Mouse (Mus musculus): ENCODE data around the gene H2-Aa.

DNA sequence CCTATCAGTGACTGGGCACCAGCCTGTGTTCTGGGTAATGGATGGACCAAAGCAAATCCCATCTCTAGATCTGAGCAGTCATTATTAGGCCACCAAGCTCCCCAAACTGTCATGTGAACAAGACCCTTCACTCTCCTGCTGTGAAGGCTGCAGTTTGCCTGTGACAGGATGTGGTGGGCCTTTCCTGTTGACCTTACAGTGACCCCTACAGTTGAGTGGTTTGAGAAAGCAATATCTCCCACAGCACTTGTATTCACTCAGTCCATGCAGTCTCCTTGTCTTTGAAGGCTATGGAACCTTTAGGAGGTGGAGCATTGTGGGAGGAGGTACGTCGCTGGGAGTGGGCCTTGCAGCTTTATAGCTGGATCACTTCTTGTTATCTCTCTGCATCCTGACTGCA, 42.2 kb upstream of the H2-Aa start:
- TF ChIP-seq ZNF384 (IDR thresholded peaks at IDR 0.05; ENCODE audit: low read depth, low read length), result no peak
- TF ChIP-seq TCF12 (IDR thresholded peaks at IDR 0.05; ENCODE audit: low read depth, low read length), result no peak
- no peak for TF ChIP-seq MYC (IDR thresholded peaks at IDR 0.05; ENCODE audit: low read depth, low read length)
- no peak for TF ChIP-seq CTCF (IDR thresholded peaks at IDR 0.05 in 2 of 3, conservative IDR thresholded peaks at IDR 0.05 in 1 of 3; ENCODE audit: control insufficient read depth in 1 of 3, insufficient read depth in 1 of 3, low read depth in 2 of 3, low read length in 3 of 3, poor library complexity in 1 of 3, severe bottlenecking in 1 of 3)
- no peak for TF ChIP-seq E2F4 (IDR thresholded peaks at IDR 0.05; ENCODE audit: borderline replicate concordance, low read depth, low read length)
- TF ChIP-seq EP300 (IDR thresholded peaks at IDR 0.05; ENCODE audit: low read depth in 1 of 2, low read length in 2 of 2), result no peak
- no peak for TF ChIP-seq ETS1 (IDR thresholded peaks at IDR 0.05; ENCODE audit: low read depth, low read length)
- TF ChIP-seq POLR2A (IDR thresholded peaks at IDR 0.05; ENCODE audit: control insufficient read depth in 1 of 2, insufficient read depth in 1 of 2, low read depth in 1 of 2, low read length in 2 of 2, poor library complexity in 1 of 2), result no peak
- no peak for TF ChIP-seq SMC3 (IDR thresholded peaks at IDR 0.05; ENCODE audit: low read depth, low read length)
- TF ChIP-seq USF1 (IDR thresholded peaks at IDR 0.05; ENCODE audit: low read depth, low read length), result no peak
- TF ChIP-seq NELFE (IDR thresholded peaks at IDR 0.05; ENCODE audit: low read depth, low read length), result no peak
- TF ChIP-seq MEF2A (IDR thresholded peaks at IDR 0.05; ENCODE audit: extremely low read depth, insufficient replicate concordance, low read depth, low read length, poor library complexity, severe bottlenecking), result no peak

Measured in MEL (cell line).